Mouse (Mus musculus) embryo, embryonic 10 days (tissue): ENCODE data around the gene Hapln2.

Source experiments
- DNase-seq: peaks from one replicate; pipeline ENCODE4 v3.0.0-alpha.2; 2015; ENCODE audit warnings: low spot score

Hapln2 gene

DNA sequence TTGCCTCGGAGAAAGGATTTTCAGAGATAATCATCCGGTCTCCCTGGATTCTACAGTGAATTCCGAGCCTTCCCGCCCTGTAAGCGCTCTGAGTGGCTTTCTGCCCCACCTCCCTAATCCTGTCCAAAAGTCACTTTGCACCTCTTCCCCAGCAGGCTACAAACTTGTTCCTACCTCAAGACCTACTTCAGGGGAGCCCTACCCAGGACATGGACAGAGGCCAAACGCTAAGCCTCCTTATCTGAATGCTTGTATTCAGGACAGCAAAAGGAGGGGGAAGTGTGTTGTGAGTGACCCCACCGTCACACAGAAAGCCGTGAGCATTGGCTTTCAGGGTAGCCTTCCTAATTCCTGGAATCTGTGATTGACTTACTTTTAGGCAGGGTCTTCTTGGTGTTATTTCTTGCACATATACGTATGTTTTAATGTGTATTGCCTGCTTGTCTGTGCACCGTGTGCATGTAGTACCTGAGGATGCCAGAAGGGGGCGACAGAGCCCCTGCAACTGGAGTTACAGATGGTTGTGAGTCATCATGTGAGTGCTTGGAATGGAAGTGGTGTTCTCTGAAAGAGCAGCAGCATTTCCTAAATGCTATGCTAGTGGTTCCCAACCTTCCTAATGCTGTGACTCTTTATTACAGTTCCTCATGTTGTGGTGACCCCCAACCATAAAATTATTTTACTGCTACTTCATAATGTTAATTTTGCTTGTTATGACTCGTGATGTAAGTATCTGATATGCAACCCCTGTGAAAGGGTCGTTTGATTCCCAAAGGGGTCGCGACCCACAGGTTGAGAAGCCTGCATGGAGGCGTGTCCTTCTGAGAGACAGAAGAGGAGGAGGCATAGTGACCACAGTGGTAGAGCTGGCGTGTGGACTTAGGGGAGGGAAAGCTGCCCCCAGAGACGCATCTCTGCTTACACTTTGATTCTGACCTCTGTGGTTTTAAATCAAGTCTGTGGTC, 21.3 kb downstream of the Hapln2 start:
- no peak for DNase-seq

DNA sequence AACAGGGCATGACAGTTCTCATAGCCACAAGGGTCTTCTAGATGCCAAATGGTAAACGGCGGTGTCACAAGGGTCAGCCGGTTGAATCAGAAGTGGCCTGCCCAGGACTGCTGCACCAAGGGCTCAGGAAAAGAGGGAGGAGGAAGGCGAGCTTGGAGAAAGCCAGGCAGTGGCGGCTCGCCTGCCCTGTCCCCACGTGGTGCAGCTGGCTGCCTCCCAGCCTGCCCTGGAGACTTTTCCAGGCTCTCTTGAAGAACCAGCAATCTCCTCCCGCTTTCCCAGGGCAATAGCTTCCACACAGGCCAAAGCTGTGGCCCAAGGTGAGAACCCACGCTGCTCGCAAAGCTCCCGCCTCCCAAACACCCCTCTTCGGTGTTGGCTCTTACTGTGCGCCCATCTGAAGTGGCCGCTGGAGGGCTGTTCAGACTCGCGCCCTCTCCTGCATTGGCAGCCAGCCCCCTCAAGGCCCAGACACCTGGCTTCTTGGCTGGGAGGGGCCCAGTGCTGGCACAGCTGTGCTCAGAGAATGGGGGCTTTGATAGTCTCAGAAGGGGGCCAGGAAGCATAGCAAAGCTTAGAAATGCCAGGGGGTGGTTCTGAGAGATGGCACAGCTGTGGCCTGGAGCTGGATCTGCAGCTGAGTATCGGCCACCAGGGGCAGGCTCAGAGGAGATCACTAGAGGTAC, 24.9 kb downstream of the Hapln2 start:
- DNase-seq, result no peak

DNA sequence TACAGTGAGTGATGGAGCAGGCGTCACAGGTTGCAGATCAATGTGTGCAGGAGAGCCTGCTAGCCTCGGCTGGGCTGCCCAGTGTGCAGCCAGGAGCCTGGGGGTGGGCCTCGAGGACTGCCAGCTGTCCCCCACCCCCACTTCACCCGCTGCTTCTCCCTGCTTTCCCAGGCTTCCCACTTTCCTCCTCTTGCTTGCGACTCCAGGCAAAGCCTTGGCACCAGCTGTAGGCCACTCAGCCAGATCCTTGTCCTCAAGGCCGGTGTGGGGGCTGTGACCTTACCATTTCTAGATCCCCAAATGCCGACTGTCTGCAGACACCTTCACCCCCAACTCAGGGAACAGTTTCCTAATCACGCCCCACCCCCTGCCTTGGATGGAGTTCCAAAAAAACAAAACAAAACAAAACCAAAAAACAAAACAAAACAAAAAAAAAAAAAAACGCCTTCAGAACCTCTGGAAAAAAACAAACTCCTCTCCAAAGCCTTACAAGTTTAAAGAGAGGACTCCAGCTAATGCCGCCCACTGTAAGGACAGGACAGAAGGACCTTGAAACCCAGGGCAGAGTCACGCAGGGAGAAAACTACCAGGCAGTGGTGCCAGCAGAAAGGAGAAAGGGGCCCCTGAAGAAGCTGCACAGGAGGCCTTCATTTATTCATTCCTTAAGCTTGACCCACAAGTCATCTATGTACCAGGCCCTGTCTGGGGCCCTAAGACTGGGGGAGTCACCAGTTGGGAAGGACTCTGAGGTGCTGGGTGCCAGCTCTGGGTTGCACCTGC, 26.4 kb downstream of the Hapln2 start:
- DNase-seq, result no peak

DNA sequence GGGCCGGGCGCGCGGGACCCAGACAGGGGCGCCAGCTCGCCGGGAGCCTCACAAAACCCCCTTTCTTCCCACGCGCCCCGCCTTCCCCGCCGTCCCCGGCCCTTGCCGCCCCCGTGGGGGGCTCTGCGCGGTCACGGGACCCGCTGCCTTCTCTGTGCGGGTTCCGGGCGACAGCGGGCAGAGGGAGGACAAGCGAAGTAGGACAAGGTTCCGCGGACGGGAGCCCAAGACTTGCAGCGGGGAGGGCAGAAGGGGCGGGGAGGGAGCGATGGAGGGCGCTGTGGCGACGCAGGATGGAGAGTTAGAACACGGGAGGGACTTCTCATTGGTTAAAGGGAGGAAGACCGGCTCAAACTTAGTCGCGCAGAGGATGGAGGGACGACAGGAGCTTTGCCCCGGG, 27.2 kb downstream of the Hapln2 start, which contains the start of gene Bcan:
TSS of gene Bcan (minus strand) at position 50 of the 400 bp plus-strand sequence.
- no peak for DNase-seq

DNA sequence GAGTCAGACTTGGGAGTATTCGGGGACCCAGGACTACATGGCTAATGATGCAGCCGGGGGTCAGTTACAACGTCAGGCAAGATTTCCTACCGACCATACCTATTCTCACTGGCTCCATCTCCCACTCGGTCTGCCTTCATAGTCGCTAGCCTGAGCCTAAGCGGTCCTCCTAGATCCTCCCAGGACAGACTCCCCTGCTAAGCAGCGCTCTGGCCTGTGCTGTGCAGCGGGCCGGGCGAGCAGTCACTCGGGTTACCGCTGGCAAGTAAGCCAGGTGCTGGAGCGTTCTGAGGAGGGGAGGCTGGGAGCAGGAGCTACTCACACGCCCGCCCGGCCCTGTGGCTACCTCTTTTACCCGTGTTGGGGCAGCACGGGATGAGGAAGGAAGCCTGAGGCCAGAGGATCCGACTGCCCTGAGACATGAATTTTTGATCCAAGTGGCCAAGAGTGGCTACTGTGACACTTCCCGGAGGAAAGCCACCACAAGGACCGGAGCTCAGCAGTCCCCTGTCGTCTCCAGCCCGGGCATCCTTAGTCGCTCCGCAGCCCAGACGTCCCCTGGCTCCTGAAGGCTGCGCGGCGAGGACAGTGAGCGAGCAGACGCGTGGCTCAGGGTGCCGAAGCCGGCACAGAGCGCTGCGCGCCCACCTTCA, 28.0 kb downstream of the Hapln2 start:
- DNase-seq, result no peak

DNA sequence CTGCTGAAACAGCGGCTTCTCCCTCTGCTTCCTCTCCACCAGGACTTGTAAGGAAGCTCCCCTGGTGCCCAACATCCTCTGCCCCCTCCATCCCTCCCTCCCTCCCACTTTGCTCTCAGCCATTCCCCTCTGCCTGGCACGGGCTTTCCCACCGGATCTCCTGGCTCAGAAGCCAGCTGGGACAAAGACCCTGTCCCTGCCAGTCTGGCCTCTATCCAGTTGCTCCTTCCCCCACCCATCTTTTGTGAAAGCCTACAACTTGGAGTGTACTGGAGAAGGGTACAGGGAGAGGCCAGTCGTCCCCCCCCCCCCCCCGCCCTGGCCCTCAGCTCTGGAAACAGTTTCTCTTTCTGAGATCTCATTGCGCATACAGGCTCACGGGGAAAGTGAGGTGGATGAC, 28.6 kb downstream of the Hapln2 start:
- DNase-seq, result no peak

DNA sequence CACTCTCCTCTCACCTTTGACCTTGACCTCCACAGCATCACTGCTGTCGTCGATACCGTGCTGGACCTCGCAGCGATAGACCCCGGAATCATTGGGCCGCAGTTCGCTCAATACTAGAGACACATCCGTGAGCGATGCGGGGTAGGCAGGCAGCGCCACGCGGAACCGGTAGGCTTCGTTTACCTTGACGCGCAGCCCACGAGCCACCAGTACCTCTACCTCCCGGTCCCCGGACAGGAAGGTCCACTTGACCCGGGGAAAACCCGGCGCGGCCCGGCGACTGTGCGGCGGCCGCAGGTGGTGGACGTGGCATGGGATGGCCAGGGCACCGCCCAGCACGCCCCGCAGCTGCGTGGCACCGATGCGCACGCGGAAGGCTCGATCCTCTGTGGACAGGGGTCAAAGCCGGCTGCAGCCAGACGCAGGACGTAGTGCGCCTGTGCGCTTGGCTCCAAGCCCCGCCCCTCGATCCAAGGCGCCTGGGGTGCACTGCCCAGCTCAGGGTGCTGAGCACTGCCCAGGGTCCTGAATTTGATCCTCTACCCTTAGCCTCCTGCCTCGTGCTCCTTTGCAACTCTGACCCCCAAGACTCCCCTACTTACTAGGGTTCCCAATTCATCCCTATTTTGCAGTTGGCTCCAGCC, 30.3 kb downstream of the Hapln2 start:
- peak; percentile 59 for DNase-seq

DNA sequence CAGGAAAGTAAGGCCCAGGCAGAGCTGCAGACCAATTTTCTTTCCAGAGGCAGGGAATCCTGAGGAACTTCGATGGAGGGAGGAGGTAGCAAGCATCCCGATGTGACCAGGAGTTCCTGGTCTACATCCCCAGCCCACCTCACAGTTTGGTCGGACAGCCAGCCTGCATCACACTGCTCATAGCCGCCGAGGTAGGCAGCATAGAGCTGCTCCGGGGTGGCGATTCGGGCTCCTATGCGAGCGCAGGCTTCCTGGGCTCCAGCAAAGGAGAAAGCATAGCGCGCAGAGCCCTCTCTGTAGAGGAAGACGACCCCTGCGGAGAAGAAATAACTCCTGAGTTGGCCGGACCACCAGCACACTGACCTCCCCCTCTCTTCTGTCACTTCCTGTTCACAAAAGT, 31.0 kb downstream of the Hapln2 start:
- DNase-seq, result peak; percentile 20

DNA sequence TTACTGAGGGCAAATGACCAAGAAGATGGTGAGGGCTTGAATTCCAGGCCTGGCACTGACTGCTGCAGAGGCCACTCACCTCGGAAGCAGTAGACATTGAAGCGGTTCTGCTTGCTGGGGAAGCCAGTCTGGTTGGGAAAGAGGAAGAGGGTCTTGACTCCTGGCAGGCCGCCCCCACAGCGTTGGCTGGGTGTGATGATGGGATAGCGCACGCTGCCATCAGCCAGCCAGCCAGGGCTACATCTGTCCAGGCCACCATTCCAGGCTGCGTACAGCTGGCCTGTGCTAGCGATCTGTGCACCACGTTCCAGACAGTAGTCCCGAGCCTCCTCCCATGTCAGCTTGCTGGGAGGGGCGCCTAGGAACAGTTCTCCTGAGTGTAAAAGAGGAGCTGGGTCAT, 32.1 kb downstream of the Hapln2 start:
- no peak for DNase-seq

DNA sequence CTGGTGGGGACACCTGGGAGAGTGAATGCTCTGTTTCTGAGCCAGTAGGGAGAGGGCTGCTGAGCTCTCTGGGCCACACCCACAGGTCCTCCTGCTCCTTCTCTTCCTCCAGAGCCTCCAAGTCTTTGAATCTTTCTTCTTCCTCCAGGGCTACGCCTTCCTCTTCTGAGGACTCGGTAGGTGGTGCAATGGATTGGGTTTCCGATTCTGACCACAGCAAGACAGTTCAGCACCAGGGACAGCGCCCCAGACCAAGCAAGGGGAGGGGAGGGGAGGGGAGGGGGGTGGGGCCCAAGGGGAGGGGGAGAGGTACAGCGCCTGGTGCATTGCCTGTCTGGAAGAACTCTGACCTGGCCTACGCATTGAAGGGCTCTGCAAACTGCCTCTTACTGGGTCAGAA, 33.9 kb downstream of the Hapln2 start:
- DNase-seq, result peak; percentile 86

DNA sequence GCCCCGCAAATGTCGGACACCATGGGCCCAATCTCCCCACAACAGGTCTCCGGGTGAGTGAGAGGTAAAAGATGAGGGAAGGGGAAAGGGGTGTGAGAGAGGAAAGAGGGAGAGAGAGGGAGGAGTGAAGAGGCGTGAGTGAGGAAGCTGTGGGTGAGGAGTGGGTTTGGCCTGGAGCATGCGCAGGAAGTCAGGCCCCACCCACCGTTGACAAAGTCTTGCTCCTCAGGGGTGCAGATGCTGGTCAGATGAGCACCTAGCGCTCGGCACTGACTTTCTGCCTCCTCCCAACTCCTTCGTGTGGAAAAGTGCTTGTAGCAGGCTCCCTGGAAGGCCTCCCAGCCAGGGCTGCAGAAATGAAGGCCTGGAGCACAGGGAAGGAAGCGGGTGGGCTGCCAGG, 37.4 kb downstream of the Hapln2 start:
- no peak for DNase-seq

DNA sequence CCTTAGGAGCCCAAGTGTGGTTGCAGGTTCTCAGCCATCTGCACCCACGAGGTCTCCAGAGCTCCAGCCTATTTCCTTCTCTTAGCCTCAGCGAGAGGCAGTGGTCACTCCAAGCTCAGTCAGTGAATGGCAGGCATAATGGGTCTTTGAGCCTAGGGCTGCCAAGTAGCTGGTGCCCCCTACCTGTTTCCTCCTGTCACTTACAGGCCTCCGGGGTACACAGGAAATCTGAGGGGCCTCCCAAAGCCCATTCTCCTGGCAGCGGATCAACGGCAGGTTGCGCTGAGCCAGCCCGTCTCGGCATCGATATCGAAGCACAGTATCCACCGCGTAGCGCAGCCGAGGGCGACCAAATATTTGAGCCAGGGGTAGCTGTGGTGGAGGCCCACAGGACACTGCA, 39.3 kb downstream of the Hapln2 start:
- DNase-seq, result peak; percentile 28

DNA sequence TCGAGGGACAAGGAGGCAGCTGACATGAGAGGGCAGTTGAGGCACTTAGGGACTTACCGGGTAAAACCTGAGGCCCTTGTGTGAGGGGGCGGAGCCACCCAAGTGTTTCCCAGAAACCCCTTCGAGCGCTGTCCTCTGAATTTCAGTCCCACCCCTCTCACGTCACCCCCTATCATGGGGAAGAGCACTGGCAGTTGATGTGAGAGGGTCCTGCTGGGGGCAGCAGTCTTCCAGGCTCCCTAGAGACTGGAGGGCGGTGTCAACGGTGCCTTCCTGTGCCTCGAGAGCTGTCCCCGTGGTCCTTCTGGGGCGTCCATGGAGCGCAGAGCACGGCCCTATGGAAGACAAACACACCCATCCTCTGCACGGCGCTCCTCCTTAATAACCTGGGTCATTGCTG, 39.8 kb downstream of the Hapln2 start:
- peak; percentile 89 for DNase-seq

DNA sequence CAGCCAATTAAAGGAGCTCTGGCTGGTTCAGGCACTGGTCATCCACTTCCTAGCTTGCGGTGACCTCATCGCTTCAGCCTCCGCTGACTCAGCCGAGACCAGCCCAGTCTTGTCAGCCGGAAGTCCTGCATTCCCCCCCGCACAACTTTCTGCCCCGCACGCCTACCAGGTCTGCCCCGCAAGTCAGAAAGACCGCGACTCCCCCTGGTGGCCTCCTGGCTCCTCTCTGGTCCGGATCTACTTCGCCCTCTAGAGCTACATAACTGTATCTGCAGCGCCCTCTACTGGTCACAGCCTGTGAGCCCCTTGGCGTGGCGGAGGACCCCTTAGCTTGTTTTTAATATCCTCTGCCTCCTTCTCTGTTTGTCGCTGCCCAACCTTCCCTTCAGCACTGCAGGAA, 40.5 kb downstream of the Hapln2 start:
- peak; percentile 100 for DNase-seq

DNA sequence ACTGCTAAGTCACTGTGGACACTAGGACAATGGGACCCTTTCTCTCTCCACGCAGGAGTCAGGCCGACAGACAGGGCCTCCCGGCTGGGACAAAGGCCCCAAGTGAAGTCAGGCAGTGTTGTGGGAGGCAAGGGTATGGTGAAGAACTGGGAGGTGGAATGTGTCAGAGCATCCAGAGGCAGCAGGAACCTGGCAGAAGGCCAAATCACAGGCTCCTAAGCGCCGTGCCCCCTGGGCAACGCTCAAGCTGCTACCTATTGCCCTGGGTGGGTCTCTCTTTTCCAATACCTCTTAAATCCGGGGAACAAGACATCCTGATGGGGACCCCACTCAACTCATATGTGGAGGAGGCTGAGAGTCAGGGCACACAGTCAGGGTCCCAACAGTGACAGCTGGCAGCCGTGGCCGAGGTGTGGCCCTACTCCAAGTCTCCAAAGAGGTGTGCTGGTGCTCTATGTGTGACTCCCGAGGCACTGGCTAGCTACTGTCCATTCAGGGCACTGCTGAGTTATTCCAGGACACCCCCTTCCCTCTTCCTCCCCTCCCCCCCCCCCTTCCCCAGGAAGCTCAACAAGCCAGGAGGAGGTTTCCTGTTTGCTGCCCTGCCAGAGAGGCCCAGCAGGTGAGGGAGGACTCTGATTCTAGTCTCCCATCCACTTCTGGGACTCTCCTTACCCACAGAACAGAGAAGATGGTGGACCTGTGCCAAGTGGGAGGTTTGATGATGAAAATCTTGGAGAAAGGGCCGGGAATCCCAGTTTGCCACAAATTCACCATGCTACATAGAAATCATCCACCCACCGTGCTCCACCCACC, 41.7 kb downstream of the Hapln2 start:
- peak; percentile 23 for DNase-seq

DNA sequence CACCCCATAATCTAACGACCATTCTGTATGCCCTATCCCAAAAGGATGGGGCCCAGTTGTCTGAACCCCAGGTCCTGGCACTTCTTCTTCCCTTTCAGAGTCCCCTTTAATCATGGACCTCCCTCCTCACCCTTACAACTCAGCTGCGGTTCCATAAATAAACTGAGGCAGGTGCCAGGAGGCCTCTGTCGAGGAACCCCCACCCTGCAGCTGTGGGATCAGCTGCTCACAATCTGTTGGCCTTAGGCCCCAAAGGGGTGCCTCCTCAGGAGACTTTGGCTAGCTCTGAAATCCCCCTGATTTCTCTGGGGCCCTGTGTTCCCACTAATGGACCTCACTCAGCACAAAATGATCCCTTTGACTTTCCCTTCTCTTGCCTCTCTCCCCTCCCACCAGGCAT, 43.3 kb downstream of the Hapln2 start:
- no peak for DNase-seq

DNA sequence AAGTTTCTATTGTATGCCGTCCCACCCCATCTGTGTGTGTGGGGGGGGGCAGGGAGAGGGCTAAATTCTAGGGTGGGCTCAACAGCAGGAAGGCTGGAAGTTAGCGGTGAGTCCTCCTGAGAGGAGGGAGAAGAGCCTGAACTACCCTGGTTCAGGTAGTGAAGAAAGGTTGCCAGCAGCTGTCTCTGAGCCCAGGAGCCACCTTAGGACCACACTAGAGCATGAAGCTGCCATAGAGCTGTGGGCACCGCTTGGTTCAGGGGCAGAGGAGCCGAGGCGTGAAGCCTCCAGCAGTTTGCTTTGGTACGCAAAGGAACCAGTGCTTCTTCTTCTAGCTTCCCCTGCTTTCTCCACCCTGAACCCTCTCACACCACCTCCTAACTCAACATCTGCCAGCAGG, 43.8 kb downstream of the Hapln2 start:
- DNase-seq, result no peak

DNA sequence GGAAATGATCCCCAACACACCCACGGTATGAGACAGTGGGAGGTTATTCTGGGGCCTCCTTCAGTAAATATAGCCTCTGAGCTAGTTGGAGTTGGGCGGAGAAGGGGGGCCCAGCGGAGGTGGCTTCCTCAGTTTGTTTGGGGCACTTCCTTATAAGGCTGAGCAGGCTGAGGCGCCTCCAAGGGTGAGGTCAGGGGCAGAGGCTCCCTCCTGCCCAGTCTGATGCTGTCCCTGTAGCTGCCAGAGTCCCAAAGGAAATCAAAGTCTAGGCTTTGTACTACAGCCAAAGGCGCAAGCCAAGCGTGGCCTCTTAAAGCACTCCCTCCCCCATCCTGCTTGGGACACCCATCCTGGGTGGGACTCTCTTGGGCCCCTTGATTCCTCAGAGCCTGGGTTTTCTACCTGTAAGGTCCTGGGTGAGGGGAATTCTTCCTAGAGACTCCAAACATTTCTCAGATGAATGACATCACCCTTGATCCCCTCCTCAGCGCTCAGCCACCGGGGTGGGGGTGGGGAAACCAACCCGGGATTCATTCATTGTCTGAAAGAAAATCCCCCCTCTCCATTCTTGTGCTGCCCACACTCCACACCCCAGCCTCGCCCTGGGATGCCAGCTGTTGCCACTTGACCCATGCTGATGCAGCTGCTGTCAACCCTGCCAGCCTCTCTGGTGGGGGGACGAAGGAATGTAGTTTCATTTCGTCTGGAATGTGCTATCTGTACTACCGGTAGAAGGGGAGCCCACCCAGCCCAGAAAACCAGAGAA, 44.4 kb downstream of the Hapln2 start:
- DNase-seq, result peak; percentile 76

DNA sequence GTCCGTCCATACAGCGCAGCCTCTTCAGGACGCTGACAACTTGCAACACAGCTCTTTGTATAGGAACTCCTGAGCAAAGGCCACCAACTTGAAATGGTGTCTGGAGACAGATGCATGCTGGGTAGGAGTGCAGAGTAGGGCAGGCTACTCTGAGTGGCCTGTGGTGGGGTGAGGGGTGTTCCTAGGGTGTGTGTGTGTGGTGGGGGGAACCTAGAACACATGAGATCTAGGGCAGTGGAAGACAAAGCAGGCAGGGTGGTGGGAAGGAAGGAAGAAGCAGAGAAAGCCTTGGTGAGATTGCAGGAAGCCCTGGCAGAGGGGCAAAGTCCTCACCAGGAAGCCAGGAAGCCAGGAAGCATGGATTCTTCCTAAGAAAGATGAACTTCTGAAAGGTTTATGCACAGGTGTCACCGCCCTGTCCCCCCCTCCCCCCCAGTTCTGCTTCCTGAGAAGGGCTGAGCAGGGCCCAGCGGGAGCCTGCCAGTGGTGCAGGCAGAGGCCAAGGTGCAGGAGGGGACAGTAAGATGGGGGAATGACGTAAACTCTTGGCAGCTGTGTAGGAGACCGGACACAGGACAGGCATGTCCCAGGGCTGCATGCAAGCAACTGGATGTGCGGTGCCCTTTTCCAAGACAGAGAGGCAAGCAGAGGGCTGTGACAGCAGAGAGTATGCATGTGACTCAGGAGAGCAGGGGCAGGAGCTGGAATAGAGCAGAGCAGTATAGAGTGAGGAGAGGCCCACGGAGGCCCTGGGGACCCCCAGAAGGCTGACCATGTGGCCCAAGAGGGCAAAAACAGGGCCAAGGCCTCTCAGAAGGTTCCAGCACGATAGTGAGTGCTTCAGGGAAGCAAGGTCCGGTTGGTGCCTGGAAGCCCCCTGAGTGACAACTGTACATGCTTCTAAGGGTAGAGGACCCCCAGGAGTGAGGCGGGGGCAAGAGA, 45.2 kb downstream of the Hapln2 start:
- DNase-seq, result peak; percentile 37
